8 mouse cellular contexts compared by ENCODE assay signal in the genomic region with DNA sequence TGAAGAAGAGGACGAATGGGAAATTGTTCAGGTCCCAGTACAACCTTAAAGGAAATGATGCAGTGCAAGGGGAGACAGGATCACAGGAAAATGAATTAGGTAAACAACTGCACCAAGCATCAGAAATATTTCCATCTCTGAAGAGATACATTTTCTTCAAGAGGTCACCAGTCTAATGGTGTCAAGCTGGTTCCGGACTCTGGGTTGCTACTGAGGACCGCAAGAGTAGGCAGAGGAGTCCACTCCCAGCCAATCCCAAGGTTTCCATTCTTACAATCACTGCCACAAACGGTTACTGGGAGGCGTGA. TPM values are rescaled to one million over a fixed set of nuclear protein-coding genes. Genes with fewer than 3 reads are reported as not detected.
DNase-seq lines count a peak whose midpoint lies in the region; ATAC-seq and TF ChIP-seq lines count a peak whose summit lies in the region.

No protein-coding gene starts in this region.

- no peaks in the 10 kb centered on the region for H3K36me3 ChIP-seq in neural tube, embryonic 11.5 days (ENCODE audit: control insufficient read depth, insufficient read depth, low read length)
- no peaks in the 10 kb centered on the region for H3K36me3 ChIP-seq in limb, embryonic 15.5 days
- no peaks in the 10 kb centered on the region for H3K36me3 ChIP-seq in stomach, postnatal 0 days (ENCODE audit: control insufficient read depth, insufficient read depth, low read length)

- H3K4me3 ChIP-seq in neural tube, embryonic 11.5 days (ENCODE audit: low read depth, low read length): peak overlapping the region; percentile 78
- H3K4me3 ChIP-seq in limb, embryonic 15.5 days: peak overlapping the region; percentile 72
- peak overlapping the region; percentile 76 for H3K4me3 ChIP-seq in stomach, postnatal 0 days (ENCODE audit: low read depth, low read length)

- H3K4me1 ChIP-seq in neural tube, embryonic 11.5 days (ENCODE audit: control insufficient read depth, insufficient read depth, low read length): 0 out of 2 replicates have a peak, but pooled peaks cover 3% of the 10 kb centered on the region
- H3K4me1 ChIP-seq in limb, embryonic 15.5 days: peaks cover 9% of the 10 kb centered on the region
- no peaks in the 10 kb centered on the region for H3K4me1 ChIP-seq in stomach, postnatal 0 days (replicated peaks; ENCODE audit: control insufficient read depth, insufficient read depth)

- ATAC-seq in frontal cortex, adult (ENCODE audit: low TSS enrichment): peak; percentile 33
- ATAC-seq in neural tube, embryonic 11.5 days (ENCODE audit: insufficient read depth, low FRiP score, low TSS enrichment): peak; percentile 38
- ATAC-seq in limb, embryonic 15.5 days (ENCODE audit: insufficient number of reproducible peaks, low FRiP score, low TSS enrichment, low read depth): no peak
- peak; percentile 61; the same call in 1 of the 2 replicates for ATAC-seq in stomach, postnatal 0 days (ENCODE audit: low FRiP score, low TSS enrichment)

- no peaks in the 10 kb centered on the region for H3K9me3 ChIP-seq in neural tube, embryonic 11.5 days (ENCODE audit: control insufficient read depth, low read length)
- no peaks in the 10 kb centered on the region for H3K9me3 ChIP-seq in limb, embryonic 15.5 days
- H3K9me3 ChIP-seq in stomach, postnatal 0 days (ENCODE audit: control insufficient read depth, low read length): no peaks in the 10 kb centered on the region

- no peak for TF ChIP-seq EP300 in stomach, postnatal 0 days (optimal IDR thresholded peaks at IDR 0.05)

- H3K27me3 ChIP-seq in neural tube, embryonic 11.5 days (ENCODE audit: control insufficient read depth, insufficient read depth, low read length): no peaks in the 10 kb centered on the region
- H3K27me3 ChIP-seq in limb, embryonic 15.5 days: peaks cover 5% of the 10 kb centered on the region; the same call in 1 of the 2 replicates
- H3K27me3 ChIP-seq in stomach, postnatal 0 days (ENCODE audit: control insufficient read depth, insufficient read depth, low read length): no peaks in the 10 kb centered on the region

- peak overlapping the region; percentile 79; the same call in 1 of the 2 replicates for H3K27ac ChIP-seq in neural tube, embryonic 11.5 days (ENCODE audit: low read depth, low read length)
- H3K27ac ChIP-seq in limb, embryonic 15.5 days: no peak overlapping the region
- H3K27ac ChIP-seq in stomach, postnatal 0 days (replicated peaks): no peak overlapping the region

- no peak for DNase-seq in frontal cortex, postnatal 25 days (ENCODE audit: low spot score in 2 of 2)
- no peak for DNase-seq in neural tube, embryonic 11.5 days (ENCODE audit: low spot score)
- DNase-seq in neural tube, embryonic 10.5 days (ENCODE audit: extremely low spot score, low spot score): no peak
- no peak for DNase-seq in stomach, postnatal 0 days (ENCODE audit: low spot score)
- no peak for DNase-seq in kidney, adult 8-10 months
- no peak for DNase-seq in embryo, embryonic 10 days (ENCODE audit: low spot score)

- H3K4me2 ChIP-seq in neural tube, embryonic 11.5 days (ENCODE audit: low read depth): peak overlapping the region; percentile 98
- peak overlapping the region; percentile 95 for H3K4me2 ChIP-seq in limb, embryonic 15.5 days
- H3K4me2 ChIP-seq in stomach, postnatal 0 days (replicated peaks; ENCODE audit: low read depth): peak overlapping the region; percentile 100

- no peak for TF ChIP-seq CTCF in stomach, postnatal 0 days (IDR thresholded peaks at IDR 0.05; ENCODE audit: low read depth)

- peak overlapping the region; percentile 75 for H3K9ac ChIP-seq in neural tube, embryonic 11.5 days (ENCODE audit: low read length)
- 0 out of 2 replicates have a peak overlapping the region, but pooled peaks have one; percentile 58 for H3K9ac ChIP-seq in limb, embryonic 15.5 days
- H3K9ac ChIP-seq in stomach, postnatal 0 days (ENCODE audit: low read length): peak overlapping the region; percentile 74; the same call in 1 of the 2 replicates

- 4% methylated on average over 5 of the region's 5 CpGs for WGBS in neural tube, embryonic 11.5 days
- 1% methylated on average over 5 of the region's 5 CpGs for WGBS in limb, embryonic 15.5 days
- WGBS in stomach, postnatal 0 days: 4% methylated on average over 5 of the region's 5 CpGs

RNA-seq across cellular contexts. Expression of a gene that starts 0.5 kb away (rescaled TPM):
- 8.0 and 11.3 TPM in 2 replicates for polyA plus RNA-seq in neural tube, embryonic 11.5 days (2014; fragmentation: Nextera tagmentation; extraction: Ambion mirVana)
- polyA plus RNA-seq in limb, embryonic 15.5 days (2015; fragmentation: Nextera tagmentation; extraction: Ambion mirVana): 8.1 and 8.7 TPM in 2 replicates
- 6.9 and 9.1 TPM in 2 replicates for polyA plus RNA-seq in stomach, postnatal 0 days (2015; fragmentation: Nextera tagmentation; extraction: Ambion mirVana)
